Mouse (Mus musculus) liver, embryonic 13.5 days (tissue): ENCODE measurements around the gene Cwh43. TPM values are rescaled to one million over a fixed set of nuclear protein-coding genes. Genes with fewer than 3 reads are reported as not detected.
"Not testable (repeated sequence)": the region's sequence is repeated elsewhere in the genome, so short reads cannot be mapped to it uniquely, and the experiment has no call there.

Experiments used
- ATAC-seq: fragments of 200-750 bp; cut with Nextera tagmentation; 2 replicates; pipeline ENCODE4 v1.8.0; 2017; ENCODE audit warnings: low read depth, mild to moderate bottlenecking, moderate number of reproducible peaks, moderate library complexity
- DNase-seq: peaks from one replicate; pipeline ENCODE4 v3.0.0; 2022
- H3K27ac ChIP-seq: fragments of 300-500 bp; sonication (generic); 2 replicates; pipeline ENCODE4 v1.5.1; 2015; ENCODE audit warnings: moderate library complexity, mild to moderate bottlenecking, inconsistent platforms
- H3K27me3 ChIP-seq: fragments of 300-500 bp; sonication (generic); 2 replicates; pipeline ENCODE4 v1.6.1; 2015; ENCODE audit warnings: mild to moderate bottlenecking, inconsistent platforms
- H3K36me3 ChIP-seq: fragments of 300-500 bp; sonication (generic); 2 replicates; pipeline ENCODE4 v1.6.1; 2015; ENCODE audit warnings: mild to moderate bottlenecking, inconsistent platforms
- H3K4me1 ChIP-seq: fragments of 300-500 bp; sonication (generic); replicated peaks from 2 replicates; pipeline ENCODE4 v1.6.1; 2015; ENCODE audit warnings: inconsistent platforms
- H3K4me2 ChIP-seq: fragments of 300-500 bp; sonication (generic); 2 replicates; pipeline ENCODE4 v1.6.1; 2015; ENCODE audit warnings: inconsistent platforms, mild to moderate bottlenecking, moderate library complexity
- H3K4me3 ChIP-seq: fragments of 300-500 bp; sonication (generic); replicated peaks from 2 replicates; pipeline ENCODE4 v1.5.1; 2015; ENCODE audit warnings: mild to moderate bottlenecking, inconsistent platforms
- H3K9ac ChIP-seq: fragments of 300-500 bp; sonication (generic); 2 replicates; pipeline ENCODE4 v1.6.1; 2015; ENCODE audit warnings: mild to moderate bottlenecking, inconsistent platforms
- H3K9me3 ChIP-seq: fragments of 300-500 bp; sonication (generic); replicated peaks from 2 replicates; pipeline ENCODE4 v1.6.1; 2016; ENCODE audit warnings: inconsistent platforms
- WGBS: fragments of 180-500 bp; shearing (Covaris S2); methylation state at CpG from one replicate; pipeline ENCODE4 v1.1.7; 2015; ENCODE audit not compliant: insufficient replicate concordance; 5-methylcytosine and 5-hydroxymethylcytosine counted together
- polyA plus RNA-seq: library from polyadenylated mRNA; unstranded; fragments of >200 nt; fragmentation: Nextera tagmentation; extraction: Ambion mirVana; gene quantifications from 2 replicates; pipeline ENCODE4 v1.2.1, GENCODE M21; 2015

Gene Cwh43
- polyA plus RNA-seq, 1 experiment from 2014 or later: not detected

DNA sequence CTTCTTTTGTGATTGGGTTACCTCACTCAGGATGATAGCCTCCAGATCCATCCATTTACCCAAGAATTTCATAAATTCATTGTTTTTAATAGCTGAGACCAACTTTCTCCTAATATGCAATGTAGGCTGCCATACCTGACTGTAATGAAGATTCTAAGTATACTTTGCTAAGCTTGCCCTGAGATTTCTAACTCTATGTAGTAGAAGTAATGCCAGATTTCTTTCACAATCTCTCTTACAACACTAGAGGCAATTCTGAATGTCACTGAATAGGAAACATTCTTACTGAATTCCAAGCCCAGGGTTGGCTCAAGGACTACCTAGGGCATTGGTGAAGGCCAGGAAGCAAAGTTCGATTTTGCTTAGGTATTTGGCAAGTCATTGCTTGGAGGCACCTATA, 76.5 kb downstream of the Cwh43 start:
- not testable (repeated sequence) for H3K36me3 ChIP-seq, H3K4me2 ChIP-seq, H3K4me3 ChIP-seq, H3K4me1 ChIP-seq, H3K9me3 ChIP-seq, DNase-seq, H3K9ac ChIP-seq, H3K27ac ChIP-seq, H3K27me3 ChIP-seq, ATAC-seq
- 68% methylated on average over 1 of the region's 1 CpGs for WGBS

DNA sequence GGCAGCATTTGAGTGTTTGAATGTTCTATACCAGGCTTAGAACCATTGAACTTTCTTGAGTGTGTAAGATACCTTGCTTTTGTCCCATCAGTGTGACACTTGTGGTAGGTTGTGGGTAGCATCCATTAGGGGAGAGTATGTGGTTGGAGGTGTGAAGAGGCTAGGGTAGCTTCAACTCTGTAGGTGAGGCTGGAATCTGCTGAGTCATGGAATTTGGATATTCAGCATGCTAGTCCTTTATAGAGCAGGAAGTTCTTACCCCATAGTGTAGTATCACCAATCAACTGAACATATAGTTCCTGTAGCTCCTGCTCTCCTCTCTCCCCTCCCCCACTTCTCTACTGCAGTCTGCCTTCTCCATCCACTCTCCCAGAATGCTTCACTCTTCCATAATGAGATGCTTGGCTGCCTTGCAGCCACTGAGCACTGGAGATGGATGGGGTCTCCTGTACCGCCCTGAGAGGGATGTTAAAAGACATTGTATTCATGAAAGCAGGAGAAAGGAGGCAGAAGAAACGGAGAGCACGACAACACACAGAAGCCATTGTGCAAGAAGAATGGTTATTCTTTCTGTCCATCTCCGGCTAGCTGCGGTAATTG, 78.2 kb downstream of the Cwh43 start:
- Histone ChIP-seq H3K9me3 (no peaks in the 10 kb centered on the region), H3K9ac (no peak overlapping the region), H3K4me2 (no peak overlapping the region), H3K27me3 (no peaks in the 10 kb centered on the region; the same call in 1 of the 2 replicates), H3K36me3 (no peaks in the 10 kb centered on the region), H3K4me3 (no peak overlapping the region), H3K4me1 (no peaks in the 10 kb centered on the region), H3K27ac (no peak overlapping the region)
- ATAC-seq (no peak), DNase-seq (no peak)
- 68% methylated on average over 5 of the region's 5 CpGs for WGBS

DNA sequence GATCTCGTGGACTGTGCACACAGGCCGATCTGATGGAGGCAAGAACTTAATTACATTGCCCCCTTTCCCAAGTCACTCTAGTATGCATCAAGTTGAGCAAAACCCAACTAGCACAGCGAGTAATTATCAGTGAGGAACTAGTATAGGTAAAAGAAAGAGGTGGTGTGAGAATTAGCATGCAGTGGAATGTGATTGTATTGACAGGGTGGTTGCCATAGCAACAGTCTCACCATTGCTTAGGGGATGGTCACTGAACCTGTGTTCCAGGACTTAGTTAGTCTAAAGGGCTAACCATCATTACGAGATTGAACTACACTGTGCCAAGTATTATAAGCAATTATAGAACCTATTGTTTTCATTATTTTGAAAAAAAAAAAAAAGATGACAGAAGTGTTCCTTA, 80.6 kb downstream of the Cwh43 start:
- Histone ChIP-seq H3K36me3 (no peaks in the 10 kb centered on the region), H3K9me3 (no peaks in the 10 kb centered on the region), H3K4me1 (peaks cover 9% of the 10 kb centered on the region), H3K27me3 (no peaks in the 10 kb centered on the region; the same call in 1 of the 2 replicates), H3K4me2 (no peak overlapping the region), H3K4me3 (no peak overlapping the region), H3K9ac (no peak overlapping the region), H3K27ac (no peak overlapping the region)
- WGBS: 36% methylated on average over 4 of the region's 4 CpGs
- no peak for DNase-seq
- no peak for ATAC-seq

DNA sequence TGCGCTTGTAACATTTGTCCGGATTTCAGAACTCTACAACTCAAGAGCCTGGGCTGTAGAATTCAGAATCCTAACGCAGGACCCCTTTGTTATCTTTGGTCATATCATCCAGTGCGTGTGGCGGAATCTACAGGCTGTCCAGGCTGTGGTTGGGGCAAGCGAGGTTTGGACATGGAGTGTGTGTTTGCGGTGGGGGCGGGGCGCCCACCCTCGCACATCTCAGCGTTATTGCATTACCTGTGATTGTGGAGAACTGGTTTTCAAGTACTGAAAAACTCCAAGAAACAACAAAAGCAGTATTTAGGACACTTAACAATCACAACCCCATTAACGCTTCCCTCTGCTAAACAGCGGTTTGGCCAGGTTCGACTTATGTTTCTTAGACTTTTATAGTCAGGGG, 84.0 kb downstream of the Cwh43 start:
- H3K27ac ChIP-seq: no peak overlapping the region

DNA sequence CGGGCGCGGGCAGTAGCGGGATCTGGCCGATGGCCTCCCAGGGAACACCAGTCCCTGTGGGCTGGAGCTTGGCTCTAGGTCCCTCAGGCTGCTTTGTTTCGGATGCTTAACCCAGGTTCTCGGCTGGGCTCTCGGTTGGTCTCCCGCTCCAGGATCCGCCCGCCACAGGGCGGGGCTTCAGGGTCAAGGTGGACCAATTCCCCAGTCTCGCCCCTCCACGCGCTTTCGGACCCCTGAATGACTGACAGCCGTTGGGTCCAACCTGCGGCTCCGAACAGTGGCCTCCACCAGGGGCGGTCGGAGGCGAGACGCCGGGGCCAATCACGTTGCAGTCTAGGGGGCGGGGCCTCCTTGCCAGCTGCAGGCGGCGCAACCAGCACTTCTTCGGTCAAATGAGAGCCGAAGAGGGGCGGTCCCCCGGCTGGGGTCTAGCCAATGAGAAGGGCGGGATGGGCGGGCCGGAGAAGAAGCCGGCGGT, 84.8 kb downstream of the Cwh43 start:
- H3K4me2 ChIP-seq: peak overlapping the region; percentile 99
- DNase-seq (peak; percentile 99), ATAC-seq (peak; percentile 95)
- peak overlapping the region; percentile 58 for H3K9ac ChIP-seq
- H3K36me3 ChIP-seq: no peaks in the 10 kb centered on the region
- peaks cover 24% of the 10 kb centered on the region for H3K4me1 ChIP-seq
- no peaks in the 10 kb centered on the region for H3K9me3 ChIP-seq
- WGBS: 0% methylated on average over 37 of the region's 37 CpGs
- no peaks in the 10 kb centered on the region; the same call in 1 of the 2 replicates for H3K27me3 ChIP-seq
- H3K27ac ChIP-seq: peak overlapping the region; percentile 73; the same call in 1 of the 2 replicates
- peak overlapping the region; percentile 86 for H3K4me3 ChIP-seq

More for the DNA sequence above, 84.0 kb downstream of the Cwh43 start:
- no peak for ATAC-seq
- Histone ChIP-seq H3K4me1 (peaks cover 24% of the 10 kb centered on the region), H3K4me2 (peak overlapping the region; percentile 99), H3K27me3 (no peaks in the 10 kb centered on the region; the same call in 1 of the 2 replicates), H3K4me3 (peak overlapping the region; percentile 86), H3K9me3 (no peaks in the 10 kb centered on the region), H3K9ac (peak overlapping the region; percentile 58), H3K36me3 (no peaks in the 10 kb centered on the region)
- DNase-seq: no peak
- 7% methylated on average over 14 of the region's 14 CpGs for WGBS

DNA sequence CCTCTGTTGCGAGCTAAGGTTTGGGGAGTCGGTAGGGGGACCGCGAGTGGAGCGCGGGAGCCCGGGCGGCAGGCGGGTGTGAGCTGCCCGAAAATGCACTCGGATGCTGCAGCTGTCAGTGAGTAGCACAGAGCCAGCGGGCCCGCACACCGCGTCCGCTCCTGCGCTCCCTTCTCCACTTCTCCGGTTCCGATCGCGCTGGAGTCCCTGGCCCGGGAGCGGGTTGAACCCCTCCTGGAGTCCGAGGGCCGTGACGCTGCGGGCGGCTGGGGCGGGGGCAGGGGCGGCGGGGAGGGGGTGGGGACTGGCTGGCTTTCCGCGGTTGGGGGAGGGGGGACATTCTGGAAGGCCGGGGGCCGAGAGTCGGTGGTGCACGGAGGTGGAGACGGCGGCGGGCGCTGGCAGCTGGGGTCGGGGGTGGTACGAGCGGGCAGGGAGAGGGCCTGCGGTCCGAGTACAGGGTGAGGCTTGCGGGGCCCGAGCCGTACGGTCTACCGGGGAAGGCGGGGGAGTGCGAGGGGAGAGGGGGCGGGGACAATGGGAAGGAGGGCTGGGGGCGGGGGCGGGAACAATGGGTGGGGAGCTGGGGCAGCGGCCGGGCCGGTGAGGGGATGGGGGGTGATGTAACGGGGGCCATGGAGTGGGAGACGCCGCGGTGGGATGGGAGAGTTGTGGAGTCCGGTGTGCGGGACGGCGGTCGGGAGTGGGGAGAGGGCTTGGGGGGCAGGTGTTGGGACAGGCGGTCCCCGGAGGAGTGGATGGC, 85.4 kb downstream of the Cwh43 start:
- WGBS: under 1% methylated on average over 67 of the region's 70 CpGs
- no peaks in the 10 kb centered on the region for H3K36me3 ChIP-seq
- H3K27ac ChIP-seq: peak overlapping the region; percentile 73
- H3K4me2 ChIP-seq: peak overlapping the region; percentile 99
- H3K27me3 ChIP-seq: no peaks in the 10 kb centered on the region; the same call in 1 of the 2 replicates
- peaks cover 27% of the 10 kb centered on the region for H3K4me1 ChIP-seq
- DNase-seq (no peak), ATAC-seq (peak; percentile 17)
- H3K9me3 ChIP-seq: no peaks in the 10 kb centered on the region
- H3K4me3 ChIP-seq: peak overlapping the region; percentile 86
- peak overlapping the region; percentile 80 for H3K9ac ChIP-seq

DNA sequence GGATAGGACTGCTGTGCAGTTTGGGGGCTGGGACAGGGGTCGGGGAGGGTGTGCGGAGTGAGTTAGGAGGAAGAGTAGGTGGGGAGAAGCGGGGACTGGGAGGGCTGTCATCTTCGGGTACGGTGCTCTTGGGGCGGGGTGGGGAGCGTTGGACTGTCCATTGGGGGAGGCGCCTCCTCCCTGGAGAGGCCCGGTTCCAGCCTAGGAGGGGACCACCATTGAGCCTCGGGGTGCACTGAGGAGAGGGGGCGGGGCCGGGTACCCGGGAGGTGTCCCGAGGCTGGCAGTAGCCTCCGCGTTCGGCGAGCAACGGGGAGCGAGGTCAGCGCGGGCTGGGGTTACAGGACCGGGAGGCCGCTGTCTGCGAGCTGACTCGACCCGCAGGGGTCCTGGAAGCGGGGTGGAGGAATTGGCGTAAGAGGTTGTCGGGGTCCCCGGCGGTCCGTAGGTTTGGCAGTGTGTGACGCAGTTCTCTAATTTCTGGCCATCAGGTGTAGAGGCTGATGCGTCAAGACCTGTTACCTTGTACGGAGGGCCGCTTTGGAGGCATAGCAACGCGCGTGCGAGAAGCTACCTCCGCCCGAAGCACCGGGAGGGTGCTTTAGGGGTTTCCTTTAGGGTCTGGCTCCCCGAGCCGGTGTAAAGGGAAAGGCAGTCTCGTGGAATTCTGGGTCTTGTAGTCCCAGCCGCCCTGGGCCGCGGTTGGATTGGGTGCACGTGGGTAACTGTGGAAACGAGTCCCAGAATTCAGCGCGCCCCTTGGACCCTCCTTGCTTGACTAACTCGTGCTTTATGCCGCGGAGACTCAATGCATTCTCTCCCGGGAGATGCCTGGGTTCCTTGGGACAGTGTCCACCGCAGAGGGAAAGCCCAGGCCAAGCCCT, 86.2 kb downstream of the Cwh43 start:
- peak overlapping the region; percentile 39 for H3K27ac ChIP-seq
- H3K9ac ChIP-seq: peak overlapping the region; percentile 80
- peaks cover 27% of the 10 kb centered on the region for H3K4me1 ChIP-seq
- peak; percentile 49 for ATAC-seq
- H3K4me2 ChIP-seq: peak overlapping the region; percentile 99
- H3K4me3 ChIP-seq: peak overlapping the region; percentile 86
- DNase-seq: peak; percentile 77
- H3K9me3 ChIP-seq: no peaks in the 10 kb centered on the region
- no peaks in the 10 kb centered on the region; the same call in 1 of the 2 replicates for H3K27me3 ChIP-seq
- WGBS: under 1% methylated on average over 59 of the region's 59 CpGs
- H3K36me3 ChIP-seq: no peaks in the 10 kb centered on the region

DNA sequence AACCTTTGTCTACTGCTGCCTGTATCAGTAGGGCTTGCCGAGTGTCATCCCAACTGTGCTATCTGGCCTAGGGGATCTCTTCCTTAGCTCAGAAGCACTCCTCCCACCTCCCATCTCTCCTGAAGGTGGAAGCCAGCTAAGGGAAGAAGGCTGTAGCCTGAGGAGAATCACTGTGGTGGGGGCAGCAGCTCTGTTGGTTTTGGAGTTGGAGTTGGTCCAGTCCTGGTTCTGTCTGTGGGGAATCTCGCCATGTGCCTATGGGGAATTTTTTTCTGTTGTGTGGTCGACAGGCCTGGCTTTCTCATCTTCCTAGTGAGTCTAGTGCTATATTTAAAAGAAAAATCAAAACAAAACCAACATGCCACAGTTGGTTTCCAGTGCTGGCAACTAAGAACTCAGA, 91.5 kb downstream of the Cwh43 start:
- Histone ChIP-seq H3K9ac (no peak overlapping the region), H3K4me2 (no peak overlapping the region), H3K36me3 (no peaks in the 10 kb centered on the region), H3K27ac (no peak overlapping the region), H3K4me1 (peaks cover 23% of the 10 kb centered on the region), H3K27me3 (no peaks in the 10 kb centered on the region), H3K4me3 (no peak overlapping the region), H3K9me3 (no peaks in the 10 kb centered on the region)
- DNase-seq (no peak), ATAC-seq (no peak)
- 56% methylated on average over 3 of the region's 3 CpGs for WGBS

DNA sequence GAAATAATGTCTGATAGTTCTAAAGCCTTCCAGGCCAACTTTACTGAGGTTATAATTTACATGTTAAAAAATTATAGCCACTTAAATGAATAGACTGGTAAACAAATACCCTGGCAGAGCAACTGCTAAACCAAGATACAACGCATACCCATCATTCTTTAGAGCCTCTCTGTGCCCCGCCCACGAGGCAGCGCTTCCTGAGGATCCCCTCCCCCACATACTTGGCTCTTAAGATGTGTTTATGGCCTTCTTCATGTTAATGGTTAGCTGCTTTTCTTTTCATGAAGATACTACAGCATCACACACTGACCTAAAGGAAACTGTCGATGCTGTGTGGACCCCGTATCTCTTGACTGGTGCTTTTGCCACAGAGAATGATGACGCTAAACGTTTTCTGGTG, 92.7 kb downstream of the Cwh43 start:
- H3K4me3 ChIP-seq: no peak overlapping the region
- peaks cover 28% of the 10 kb centered on the region for H3K4me1 ChIP-seq
- ATAC-seq (no peak), DNase-seq (no peak)
- H3K9me3 ChIP-seq: no peaks in the 10 kb centered on the region
- H3K27ac ChIP-seq: no peak overlapping the region
- no peak overlapping the region for H3K4me2 ChIP-seq
- WGBS: 68% methylated on average over 8 of the region's 8 CpGs
- H3K27me3 ChIP-seq: no peaks in the 10 kb centered on the region
- H3K9ac ChIP-seq: no peak overlapping the region
- H3K36me3 ChIP-seq: no peaks in the 10 kb centered on the region

DNA sequence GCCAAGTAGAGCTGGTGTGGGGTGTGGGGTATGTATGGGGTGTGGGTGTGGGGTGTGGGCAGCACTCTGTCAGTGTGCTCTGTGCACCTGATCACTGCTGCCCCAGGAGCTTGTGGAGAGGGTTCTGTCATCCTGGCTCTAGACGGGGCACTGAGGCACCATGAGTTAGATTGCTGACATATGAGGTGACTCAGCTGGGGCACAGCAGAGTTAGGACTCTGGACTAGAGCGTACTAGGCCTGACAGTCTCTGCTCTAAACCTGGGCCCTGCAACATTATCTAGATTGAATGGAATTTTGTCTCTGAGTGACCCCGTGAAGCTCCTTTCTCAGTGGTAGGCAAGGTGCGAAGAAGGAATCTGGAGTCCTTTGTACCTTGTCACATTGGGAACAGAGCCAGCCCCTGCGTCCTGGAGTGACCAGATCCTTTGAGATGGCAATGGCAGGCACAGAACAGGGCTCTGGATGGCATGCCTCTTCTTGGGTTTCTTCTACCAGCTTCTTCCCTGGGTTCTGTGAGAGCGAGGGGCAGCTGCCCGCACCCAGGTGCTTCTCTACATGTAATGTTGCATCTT, 95.1 kb downstream of the Cwh43 start:
- Histone ChIP-seq H3K27me3 (no peaks in the 10 kb centered on the region), H3K4me3 (no peak overlapping the region), H3K27ac (peak overlapping the region; percentile 4; the same call in 1 of the 2 replicates), H3K36me3 (no peaks in the 10 kb centered on the region), H3K4me2 (no peak overlapping the region), H3K9ac (no peak overlapping the region), H3K4me1 (peaks cover 27% of the 10 kb centered on the region), H3K9me3 (no peaks in the 10 kb centered on the region)
- no peak for DNase-seq
- 67% methylated on average over 7 of the region's 7 CpGs for WGBS
- no peak; the same call in 1 of the 2 replicates for ATAC-seq

DNA sequence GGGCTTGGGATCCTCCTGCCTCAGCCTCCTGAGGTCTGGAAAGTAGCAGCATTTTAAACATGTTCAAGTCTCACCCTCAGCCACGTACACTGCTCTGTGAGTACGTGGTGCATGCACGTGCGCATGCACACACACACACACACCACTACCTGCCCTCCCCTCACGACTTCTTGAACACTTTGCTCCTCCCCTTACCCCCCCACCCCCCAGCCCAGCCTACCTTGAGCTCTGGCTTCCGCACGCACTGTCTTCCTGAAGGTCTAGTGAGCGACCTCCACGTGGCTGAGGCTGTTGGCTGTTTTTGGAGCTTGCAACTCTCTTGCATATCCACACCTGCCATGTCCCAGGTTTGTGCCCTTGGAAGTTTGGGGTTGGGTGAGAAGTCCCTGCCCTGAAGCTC, 96.5 kb downstream of the Cwh43 start:
- H3K4me3 ChIP-seq: no peak overlapping the region
- H3K27me3 ChIP-seq: no peaks in the 10 kb centered on the region
- H3K4me1 ChIP-seq: peaks cover 26% of the 10 kb centered on the region
- ATAC-seq (no peak), DNase-seq (no peak)
- no peak overlapping the region for H3K4me2 ChIP-seq
- WGBS: 70% methylated on average over 9 of the region's 9 CpGs
- H3K9me3 ChIP-seq: no peaks in the 10 kb centered on the region
- H3K27ac ChIP-seq: no peak overlapping the region
- no peak overlapping the region for H3K9ac ChIP-seq
- no peaks in the 10 kb centered on the region for H3K36me3 ChIP-seq
